Mouse (Mus musculus) thymus, adult 2 months (tissue): ENCODE measurements around the gene Cttnbp2.

Experiments
- CTCF ChIP-seq: fragments of 200-500 bp; IDR thresholded peaks from 2 replicates; pipeline ENCODE4 v1.5.1; 2012; ENCODE audit warnings: mild to moderate bottlenecking, control low read depth, low read length, moderate library complexity, borderline replicate concordance; ENCODE audit not compliant: control insufficient read depth, poor library complexity, insufficient read depth; ENCODE audit errors: extremely low read depth
- POLR2A ChIP-seq: fragments of 200-500 bp; IDR thresholded peaks from 2 replicates; pipeline ENCODE4 v1.6.1; 2012; ENCODE audit warnings: mild to moderate bottlenecking, low read length, control low read depth, moderate library complexity; ENCODE audit not compliant: control insufficient read depth, poor library complexity, insufficient read depth; ENCODE audit errors: extremely low read depth

GRCm38 (mm10) chr6:18492977-18493376 is 21.7 kb downstream of the Cttnbp2 start:
- TF ChIP-seq CTCF, result no peak
- no peak for TF ChIP-seq POLR2A
